Mouse (Mus musculus) kidney, adult 11 months (tissue): ENCODE measurements around the gene Rhoj.
"Not testable (repeated sequence)": the region's sequence is repeated elsewhere in the genome, so short reads cannot be mapped to it uniquely, and the experiment has no call there.

Source experiments
- DNase-seq: peaks from one replicate; pipeline ENCODE4 v3.0.0; 2022

Rhoj gene

GRCm38 (mm10) chr12:75307961-75308951 lies at the start of gene Rhoj:
Rhoj (plus strand) TSS chr12:75308322.
- DNase-seq, result peak; percentile 66

- DNase-seq, result no peak
Measured at GRCm38 (mm10) chr12:75271726-75272125, 36.4 kb upstream of the Rhoj start.

- DNase-seq, result no peak
Measured at GRCm38 (mm10) chr12:75275730-75276129, 32.4 kb upstream of the Rhoj start.

GRCm38 (mm10) chr12:75277425-75277824 lies 30.7 kb upstream of the Rhoj start:
- DNase-seq, result no peak

GRCm38 (mm10) chr12:75280502-75280901 lies 27.6 kb upstream of the Rhoj start:
- DNase-seq, result no peak

- DNase-seq, result no peak
Measured at GRCm38 (mm10) chr12:75283226-75283625, 24.9 kb upstream of the Rhoj start.

GRCm38 (mm10) chr12:75286166-75286565 lies 22.0 kb upstream of the Rhoj start:
- no peak for DNase-seq

GRCm38 (mm10) chr12:75290524-75290923 lies 17.6 kb upstream of the Rhoj start:
- no peak for DNase-seq

GRCm38 (mm10) chr12:75291556-75291955 lies 16.6 kb upstream of the Rhoj start:
- no peak for DNase-seq

GRCm38 (mm10) chr12:75292939-75293338 lies 15.2 kb upstream of the Rhoj start:
- DNase-seq, result no peak

GRCm38 (mm10) chr12:75299865-75300264 lies 8.3 kb upstream of the Rhoj start:
- DNase-seq, result no peak

GRCm38 (mm10) chr12:75304132-75304531 lies 4.0 kb upstream of the Rhoj start:
- no peak for DNase-seq

GRCm38 (mm10) chr12:75309756-75310155 lies 1.6 kb downstream of the Rhoj start:
- peak; percentile 8 for DNase-seq

GRCm38 (mm10) chr12:75310766-75311165 lies 2.6 kb downstream of the Rhoj start:
- DNase-seq, result no peak

- DNase-seq, result no peak
Measured at GRCm38 (mm10) chr12:75311879-75312278, 3.8 kb downstream of the Rhoj start.

GRCm38 (mm10) chr12:75313992-75314391 lies 5.9 kb downstream of the Rhoj start:
- DNase-seq, result no peak

GRCm38 (mm10) chr12:75315851-75316250 lies 7.7 kb downstream of the Rhoj start:
- DNase-seq, result no peak

GRCm38 (mm10) chr12:75320441-75320925 lies 12.4 kb downstream of the Rhoj start:
- DNase-seq, result no peak

GRCm38 (mm10) chr12:75321189-75321588 lies 13.1 kb downstream of the Rhoj start:
- DNase-seq, result no peak

- no peak for DNase-seq
Measured at GRCm38 (mm10) chr12:75329188-75329587, 21.1 kb downstream of the Rhoj start.

- no peak for DNase-seq
Measured at GRCm38 (mm10) chr12:75339894-75340293, 31.8 kb downstream of the Rhoj start.

- DNase-seq, result no peak
Measured at GRCm38 (mm10) chr12:75340331-75340730, 32.2 kb downstream of the Rhoj start.

- DNase-seq, result no peak
Measured at GRCm38 (mm10) chr12:75348551-75348950, 40.4 kb downstream of the Rhoj start.

- DNase-seq, result not testable (repeated sequence)
Measured at GRCm38 (mm10) chr12:75349537-75349936, 41.4 kb downstream of the Rhoj start.
